Mouse (Mus musculus): ENCODE results near the gene Mrpl54. TPM values are rescaled to one million over a fixed set of nuclear protein-coding genes. Genes with fewer than 3 reads are reported as not detected.

Gene Mrpl54
- total RNA-seq, 2 experiments from 2014 or later, result 85.7 to 89.6 TPM

DNA sequence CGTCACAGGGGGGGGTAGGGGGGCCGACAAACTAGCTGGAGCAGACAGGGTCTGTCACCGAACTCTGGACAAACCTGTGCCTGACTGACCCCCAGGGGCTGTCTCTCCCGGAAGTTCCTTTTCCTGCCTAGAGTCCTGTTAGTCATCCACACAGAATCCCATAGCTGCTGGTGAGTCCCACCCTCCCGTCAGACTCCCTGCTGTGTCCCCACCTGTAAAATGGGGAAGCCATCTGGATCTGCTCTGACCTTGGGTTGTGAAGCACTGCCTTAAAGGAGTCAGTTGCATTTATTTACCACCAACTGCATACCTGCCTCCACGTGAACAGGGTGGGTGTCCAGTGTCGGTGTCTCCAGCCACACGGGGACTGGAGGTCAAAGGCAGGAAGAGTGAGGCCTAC is 27.7 kb upstream of the Mrpl54 start:
- peak in 1 of 2 experiments; percentile 19 for DNase-seq

DNA sequence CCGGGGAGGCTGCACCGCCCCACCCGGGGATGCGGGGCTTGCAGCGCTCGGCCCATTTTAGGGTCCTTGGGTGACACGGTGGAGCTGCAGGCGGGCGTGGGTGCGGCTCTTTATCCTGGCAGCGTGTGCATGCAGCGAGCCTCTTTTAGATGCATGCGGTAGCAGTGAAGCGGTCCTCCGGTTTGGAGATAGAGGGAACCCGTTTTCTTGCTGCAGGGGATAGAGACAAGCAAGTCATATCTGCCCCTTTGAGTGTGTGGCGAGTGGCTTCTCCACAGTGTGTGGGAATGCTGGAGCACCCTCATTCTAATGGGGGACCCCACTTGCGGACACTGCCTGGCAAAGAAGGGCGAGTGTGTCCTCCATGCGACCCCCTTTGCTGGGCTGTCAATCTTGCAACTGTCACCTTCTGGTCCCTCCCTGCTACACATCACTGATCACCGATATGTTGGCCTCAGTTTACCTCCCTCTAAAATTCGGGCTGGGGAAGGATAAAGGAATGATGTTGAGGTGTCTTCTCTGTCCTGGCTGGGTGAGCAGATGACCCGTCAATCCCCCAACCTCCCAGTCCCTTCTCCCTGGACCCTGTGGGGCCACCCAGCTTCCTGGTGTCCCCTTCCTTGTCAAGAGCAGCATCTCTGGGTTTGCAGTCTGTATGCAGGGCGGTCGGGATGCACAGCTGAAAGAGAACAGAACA is 26.7 kb upstream of the Mrpl54 start:
- DNase-seq, result peak in 1 of 2 experiments; percentile 34

DNA sequence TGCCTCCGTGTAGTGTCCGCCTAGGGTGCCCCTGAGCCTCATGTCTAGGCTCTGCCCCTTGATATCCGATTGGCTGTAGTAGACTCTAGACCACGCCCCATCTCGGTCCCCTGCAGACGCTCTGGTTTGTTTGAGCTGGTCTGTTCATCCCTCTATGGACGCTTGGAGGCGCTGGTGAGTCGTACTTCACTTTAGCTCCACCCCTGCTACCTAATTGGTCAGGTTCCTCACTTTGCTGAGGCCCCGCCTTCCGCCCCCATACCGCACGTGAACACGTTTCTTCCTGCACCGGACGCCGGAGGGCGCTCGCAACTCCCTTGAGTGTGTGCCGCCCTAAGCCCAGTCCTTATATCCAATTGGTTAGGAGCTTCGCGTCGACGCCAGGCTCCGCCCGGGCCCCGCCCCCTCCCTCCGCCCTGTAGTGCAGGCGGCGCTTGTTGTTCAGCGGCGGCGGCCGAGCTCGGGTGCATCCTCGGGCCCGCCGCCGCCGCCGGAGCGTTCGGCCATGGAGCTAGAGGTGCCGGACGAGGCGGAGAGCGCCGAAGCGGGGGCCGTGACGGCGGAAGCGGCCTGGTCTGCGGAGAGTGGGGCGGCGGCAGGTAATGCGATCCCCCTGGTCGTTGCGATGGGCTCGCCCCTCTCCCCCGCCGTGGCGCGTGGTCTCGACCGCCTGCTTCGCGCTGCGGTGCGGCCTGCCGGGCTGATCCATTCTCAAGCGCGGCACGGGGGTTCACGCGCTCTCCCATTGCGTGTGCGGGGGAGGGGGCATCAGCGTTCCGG is 26.0 kb upstream of the Mrpl54 start, which contains the start of gene Pip5k1c:
Gene Pip5k1c, plus strand, starts transcription at position 410 of the 780 bp plus-strand sequence.
- peak; percentile 98 to 100 for DNase-seq

- peak in 1 of 2 experiments; percentile 16 for DNase-seq
Measured at GRCm38 (mm10) chr10:81291511-81292104, 24.9 kb upstream of the Mrpl54 start, which contains the start of gene Tjp3. Tjp3 (minus strand) TSS chr10:81291581.

DNA sequence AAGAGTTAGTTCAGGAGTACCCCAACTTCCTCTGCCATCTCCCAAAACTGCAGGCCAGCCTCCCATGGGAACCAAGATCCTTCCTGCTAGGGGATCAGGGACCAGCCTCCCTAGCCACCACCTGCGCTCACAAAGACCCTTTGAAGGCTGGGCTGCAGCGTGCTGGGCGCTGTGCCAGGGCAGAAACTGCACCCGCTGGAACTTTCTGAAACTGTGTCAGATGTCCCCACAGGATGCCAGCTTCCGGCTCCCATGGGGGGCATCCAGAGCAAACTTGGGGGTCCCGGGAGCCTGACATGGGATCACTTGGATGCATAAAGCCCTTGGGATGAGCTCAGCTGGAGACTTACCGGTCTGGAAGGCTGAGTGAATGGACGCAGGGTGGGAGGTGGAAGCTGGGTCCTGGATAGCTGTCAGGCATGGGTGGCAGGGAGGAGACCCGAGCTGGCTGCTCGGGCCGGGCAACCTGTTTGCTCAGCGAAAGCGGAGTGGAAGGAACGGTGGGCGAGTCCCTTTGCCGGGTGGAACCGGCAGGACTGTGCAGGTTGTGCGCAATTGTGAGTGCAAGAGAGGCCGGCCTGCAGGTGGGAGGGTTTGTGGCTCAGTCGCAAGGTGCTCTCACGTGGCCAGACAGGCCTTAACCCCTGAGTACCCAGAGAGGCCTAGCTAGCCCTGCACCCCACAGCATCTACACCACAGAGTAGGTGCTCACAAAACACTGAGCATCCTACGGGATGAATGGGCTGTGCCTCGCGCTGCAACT is 24.1 kb upstream of the Mrpl54 start:
- DNase-seq, result no peak

- DNase-seq, result no peak
Measured at GRCm38 (mm10) chr10:81289811-81290210, 23.1 kb upstream of the Mrpl54 start.

- peak; percentile 68 to 77 for DNase-seq
Measured at GRCm38 (mm10) chr10:81289278-81289677, 22.5 kb upstream of the Mrpl54 start.

DNA sequence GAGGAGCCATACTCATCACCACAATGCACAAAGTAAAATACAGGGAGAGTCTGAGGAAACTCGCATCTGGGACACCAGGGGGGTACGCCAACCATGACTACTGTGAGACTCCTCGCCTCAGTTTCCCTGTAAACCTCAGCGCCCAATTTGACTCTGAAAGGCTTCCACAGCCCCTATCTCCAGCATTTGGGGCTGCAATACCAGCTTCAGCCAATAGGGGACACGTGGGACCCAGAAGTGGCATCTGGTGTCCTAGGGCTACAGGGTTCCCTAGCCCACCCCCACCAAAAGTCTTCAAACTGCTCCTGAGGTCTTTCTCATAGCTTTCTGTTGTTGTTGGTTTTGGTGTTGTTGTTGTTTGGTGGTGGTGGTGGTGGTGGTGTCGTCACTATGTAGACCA is 21.9 kb upstream of the Mrpl54 start:
- DNase-seq, result peak in 1 of 2 experiments; percentile 58

DNA sequence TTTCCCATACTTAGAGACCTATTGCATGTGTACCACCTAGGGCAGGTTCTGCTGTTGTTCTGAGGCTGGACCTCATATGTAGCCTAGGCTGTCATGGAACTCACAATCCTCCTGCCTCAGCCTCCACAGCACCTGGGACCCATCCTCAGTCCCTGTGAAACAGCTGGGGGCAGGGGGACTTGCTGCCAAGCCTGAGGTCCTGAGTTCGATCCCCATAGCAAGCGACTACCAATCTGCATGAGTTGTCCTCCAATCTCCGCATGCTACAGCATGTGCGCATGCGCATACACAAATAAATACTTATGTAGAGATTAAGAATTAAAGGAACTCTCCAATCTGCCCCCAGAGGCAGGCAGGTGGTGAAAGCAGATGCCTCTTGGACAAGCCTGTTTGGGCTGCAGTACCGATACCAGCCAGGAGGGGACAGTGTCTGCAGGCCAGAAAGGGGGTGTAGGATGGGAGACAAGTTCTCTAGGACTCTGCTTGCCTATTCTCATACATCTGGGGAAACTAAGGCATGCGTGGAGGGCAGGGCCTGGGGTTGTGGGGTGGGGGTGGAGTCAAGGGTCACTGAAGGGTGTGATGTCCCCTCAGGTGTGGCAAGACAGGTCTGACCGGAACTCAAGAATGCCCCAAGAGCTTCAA is 20.9 kb upstream of the Mrpl54 start:
- peak in 1 of 2 experiments; percentile 78 for DNase-seq

DNA sequence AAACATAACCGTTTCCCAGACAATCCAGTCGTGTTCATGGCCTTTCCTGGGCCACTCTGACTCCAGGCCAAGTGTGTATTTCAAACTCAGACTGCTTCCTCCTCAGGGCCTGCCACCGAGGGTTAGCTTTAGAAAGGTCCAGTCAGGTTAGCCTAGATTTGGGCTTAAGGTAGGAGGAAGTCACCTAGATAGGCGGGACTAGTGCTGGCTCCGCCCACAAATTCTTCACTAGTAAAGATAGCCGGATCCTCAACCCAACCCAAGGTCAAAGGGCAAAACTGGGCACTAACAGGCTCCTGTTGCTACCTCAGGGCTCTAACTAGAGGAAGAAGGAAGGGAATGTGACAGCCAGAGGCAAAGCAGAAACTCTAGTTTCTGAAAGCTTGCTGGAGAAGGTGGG is 19.9 kb upstream of the Mrpl54 start:
- no peak for DNase-seq

DNA sequence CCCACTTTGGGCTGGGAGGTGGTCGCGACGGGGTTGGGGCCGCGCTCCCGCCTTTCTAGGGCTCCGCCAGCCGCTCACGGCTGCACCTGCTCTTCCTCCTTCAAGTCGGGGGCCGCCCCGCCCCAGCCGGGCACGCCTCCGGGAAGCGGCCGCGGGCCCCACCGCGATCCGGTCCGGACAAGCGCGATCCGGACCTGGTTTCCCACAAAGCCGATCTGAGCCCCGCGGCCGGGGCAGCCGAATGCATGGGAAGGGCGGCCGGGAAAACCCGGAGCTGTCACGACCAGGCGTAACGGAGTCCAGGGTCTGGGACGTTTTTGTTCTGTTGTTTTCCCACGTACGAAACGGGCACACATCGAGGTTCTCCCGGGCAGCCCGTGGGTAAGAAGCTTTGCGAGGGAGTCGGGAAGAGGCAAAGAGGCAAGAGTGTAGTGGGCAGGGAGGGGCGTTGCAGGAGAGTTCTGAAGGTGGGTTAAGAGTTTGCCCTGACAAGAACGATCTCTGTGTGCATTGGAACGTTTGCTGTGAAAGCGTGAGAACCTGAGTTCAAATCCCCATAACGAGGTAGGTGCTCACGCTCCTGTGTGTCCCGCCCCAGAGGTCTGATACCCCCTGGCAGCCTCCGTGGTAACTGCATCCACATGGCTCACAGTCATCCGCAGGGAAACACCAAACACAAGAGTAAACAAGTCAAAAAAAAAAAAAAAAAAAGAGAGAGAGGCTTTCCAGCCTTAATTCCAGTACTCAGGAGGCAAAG is 19.1 kb upstream of the Mrpl54 start:
- peak; percentile 91 to 96 for DNase-seq

- no peak for DNase-seq
Measured at GRCm38 (mm10) chr10:81284719-81285118, 18.0 kb upstream of the Mrpl54 start.

GRCm38 (mm10) chr10:81284189-81284588 is 17.5 kb upstream of the Mrpl54 start:
- DNase-seq, result no peak

GRCm38 (mm10) chr10:81279496-81279895 is 12.8 kb upstream of the Mrpl54 start:
- DNase-seq, result no peak

DNA sequence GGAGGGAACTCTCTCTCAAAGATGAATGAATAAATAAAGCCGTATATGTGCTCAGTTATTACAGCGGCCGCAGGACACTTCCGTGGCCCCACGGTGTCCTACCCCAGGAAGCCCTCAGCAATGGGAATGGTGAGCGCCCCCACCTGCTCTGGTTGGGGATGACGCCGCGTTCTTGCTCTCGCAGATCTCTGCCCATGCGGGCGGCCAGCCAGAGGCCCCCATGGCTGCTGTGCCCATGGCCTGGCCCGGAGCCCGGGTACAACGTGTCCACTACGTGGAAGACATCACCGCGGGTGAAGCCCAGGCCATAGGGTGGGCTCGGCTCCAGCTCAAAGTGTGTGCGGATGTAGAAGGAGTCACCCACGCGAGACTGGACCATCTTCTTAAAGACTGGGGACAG is 10.9 kb upstream of the Mrpl54 start:
- DNase-seq, result no peak

DNA sequence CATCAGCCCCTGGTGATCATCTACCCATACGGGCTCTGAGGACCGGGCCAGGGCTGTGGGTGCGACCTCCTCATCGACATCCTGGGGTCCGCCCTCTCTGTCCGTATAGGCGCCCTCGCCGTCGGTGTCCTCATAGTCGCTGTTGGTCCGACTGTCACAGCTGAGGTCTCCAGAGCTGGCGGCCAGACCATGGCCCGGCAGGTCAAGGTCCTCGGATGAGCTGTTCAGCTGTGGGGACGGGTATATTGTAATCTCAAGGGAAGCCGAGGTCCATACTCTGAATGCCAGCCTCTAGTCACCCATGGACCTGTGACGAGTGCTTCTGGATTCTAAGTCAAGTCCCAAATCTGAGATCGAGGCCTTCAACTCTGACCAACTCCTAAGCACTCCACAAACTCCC is 7.1 kb upstream of the Mrpl54 start:
- DNase-seq, result no peak

GRCm38 (mm10) chr10:81272356-81272755 is 5.6 kb upstream of the Mrpl54 start:
- DNase-seq, result no peak

DNA sequence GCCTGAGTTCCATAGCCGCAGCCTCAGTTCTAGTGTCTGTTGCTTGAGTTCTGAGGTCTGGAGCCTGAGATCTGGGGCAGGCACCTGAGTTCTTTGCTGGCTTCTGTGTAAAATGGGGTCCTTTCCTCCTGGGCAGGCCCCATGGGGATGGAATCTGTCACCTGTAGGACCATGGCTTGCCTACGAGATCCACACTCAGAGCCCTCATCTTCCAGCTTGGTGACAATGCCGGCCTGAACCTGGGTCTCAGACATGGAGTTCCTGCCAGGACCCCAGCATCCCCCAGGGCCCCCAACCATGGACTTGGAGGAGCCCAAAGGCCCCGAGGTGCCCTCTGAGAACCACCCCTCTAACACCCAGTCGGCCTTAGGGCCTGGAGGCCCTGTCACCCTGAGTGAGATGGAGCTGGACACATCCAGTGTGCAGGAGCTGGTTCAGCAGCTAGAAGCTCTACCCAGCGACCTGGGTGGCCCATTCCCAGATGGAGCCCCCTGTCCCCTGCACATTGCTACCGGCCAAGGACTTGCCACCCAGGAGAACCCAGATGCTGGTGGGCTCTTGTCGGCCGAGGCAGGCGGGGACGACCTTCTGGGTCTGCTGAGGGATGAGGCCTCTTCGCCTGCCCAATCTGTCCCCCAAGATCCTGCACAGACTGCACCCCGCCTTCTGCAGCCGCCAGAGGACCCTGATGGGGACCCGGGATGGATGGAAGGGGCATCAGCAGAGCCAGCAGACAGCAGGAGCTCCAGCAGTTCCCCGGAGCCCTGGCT is 2.1 kb upstream of the Mrpl54 start:
- no peak for DNase-seq

- peak; percentile 94 to 95 for DNase-seq
Measured at GRCm38 (mm10) chr10:81268056-81268455, 1.3 kb upstream of the Mrpl54 start.

- DNase-seq, result no peak
Measured at GRCm38 (mm10) chr10:81265540-81265939, 1.2 kb downstream of the Mrpl54 start.
